Mouse (Mus musculus): ENCODE measurements around the gene Ctsf. TPM values are rescaled to one million over a fixed set of nuclear protein-coding genes. Genes with fewer than 3 reads are reported as not detected.

Gene Ctsf
- polyA plus RNA-seq, 1 experiment from 2014 or later, result 42.2 TPM

Other genes starting within 250 kb of the Ctsf start
- 3.2 and 3.8 TPM in 2 replicates for gene Lrfn4, start 239.5 kb upstream of the Ctsf start, polyA plus RNA-seq (2015; fragmentation: Nextera tagmentation; extraction: Ambion mirVana)
- gene Rce1, start 229.5 kb upstream of the Ctsf start, polyA plus RNA-seq (2015; fragmentation: Nextera tagmentation; extraction: Ambion mirVana), result 37.7 and 41.2 TPM in 2 replicates
- 1.4 and 1.6 TPM in 2 replicates for gene Gm960, start 156.5 kb upstream of the Ctsf start, polyA plus RNA-seq (2015; fragmentation: Nextera tagmentation; extraction: Ambion mirVana)
- gene Sptbn2, start 144.0 kb upstream of the Ctsf start, polyA plus RNA-seq (2015; fragmentation: Nextera tagmentation; extraction: Ambion mirVana), result 0.16 and 0.33 TPM in 2 replicates
- gene Rbm4b, start 98.6 kb upstream of the Ctsf start, polyA plus RNA-seq (2015; fragmentation: Nextera tagmentation; extraction: Ambion mirVana), result 36.1 and 40.6 TPM in 2 replicates
- gene Rbm4, start 61.2 kb upstream of the Ctsf start, polyA plus RNA-seq (2015; fragmentation: Nextera tagmentation; extraction: Ambion mirVana), result 45.5 and 50.8 TPM in 2 replicates
- 21.5 and 26.8 TPM in 2 replicates for gene Gm21992, start 43.5 kb upstream of the Ctsf start, polyA plus RNA-seq (2015; fragmentation: Nextera tagmentation; extraction: Ambion mirVana)
- 48.4 and 48.6 TPM in 2 replicates for gene Rbm14, start 43.5 kb upstream of the Ctsf start, polyA plus RNA-seq (2015; fragmentation: Nextera tagmentation; extraction: Ambion mirVana)
- gene Ccs, start 15.8 kb upstream of the Ctsf start, polyA plus RNA-seq (2015; fragmentation: Nextera tagmentation; extraction: Ambion mirVana), result 40.7 and 44.1 TPM in 2 replicates
- 0.04 TPM in 1 of 2 replicates, not detected in the other for gene Ccdc87, start 15.8 kb upstream of the Ctsf start, polyA plus RNA-seq (2015; fragmentation: Nextera tagmentation; extraction: Ambion mirVana)
- gene Actn3, start 22.8 kb downstream of the Ctsf start, polyA plus RNA-seq (2015; fragmentation: Nextera tagmentation; extraction: Ambion mirVana), result 2.8 and 3.9 TPM in 2 replicates
- 8.4 and 8.6 TPM in 2 replicates for gene Zdhhc24, start 23.5 kb downstream of the Ctsf start, polyA plus RNA-seq (2015; fragmentation: Nextera tagmentation; extraction: Ambion mirVana)
- 2.2 and 2.5 TPM in 2 replicates for gene Bbs1, start 51.5 kb downstream of the Ctsf start, polyA plus RNA-seq (2015; fragmentation: Nextera tagmentation; extraction: Ambion mirVana)
- 84.6 and 84.7 TPM in 2 replicates for gene Dpp3, start 73.2 kb downstream of the Ctsf start, polyA plus RNA-seq (2015; fragmentation: Nextera tagmentation; extraction: Ambion mirVana)
- gene Peli3, start 88.0 kb downstream of the Ctsf start, polyA plus RNA-seq (2015; fragmentation: Nextera tagmentation; extraction: Ambion mirVana), result 0.99 and 1.0 TPM in 2 replicates
- 85.2 and 101 TPM in 2 replicates for gene Mrpl11, start 107.0 kb downstream of the Ctsf start, polyA plus RNA-seq (2015; fragmentation: Nextera tagmentation; extraction: Ambion mirVana)
- 0.09 TPM in 2 replicates for gene Npas4, start 135.2 kb downstream of the Ctsf start, polyA plus RNA-seq (2015; fragmentation: Nextera tagmentation; extraction: Ambion mirVana)
- 8.5 and 9.4 TPM in 2 replicates for gene Slc29a2, start 168.7 kb downstream of the Ctsf start, polyA plus RNA-seq (2015; fragmentation: Nextera tagmentation; extraction: Ambion mirVana)
- 41.4 and 49.5 TPM in 2 replicates for gene B4gat1, start 183.7 kb downstream of the Ctsf start, polyA plus RNA-seq (2015; fragmentation: Nextera tagmentation; extraction: Ambion mirVana)
- 1.4 and 1.7 TPM in 2 replicates for gene AC124502.3, start 183.8 kb downstream of the Ctsf start, polyA plus RNA-seq (2015; fragmentation: Nextera tagmentation; extraction: Ambion mirVana)
- gene Brms1, start 186.2 kb downstream of the Ctsf start, polyA plus RNA-seq (2015; fragmentation: Nextera tagmentation; extraction: Ambion mirVana), result 29.5 and 33.5 TPM in 2 replicates
- 2.4 and 3.5 TPM in 2 replicates for gene Rin1, start 195.4 kb downstream of the Ctsf start, polyA plus RNA-seq (2015; fragmentation: Nextera tagmentation; extraction: Ambion mirVana)
- gene Cd248, start 212.9 kb downstream of the Ctsf start, polyA plus RNA-seq (2015; fragmentation: Nextera tagmentation; extraction: Ambion mirVana), result 17.7 and 23.6 TPM in 2 replicates
- 3.5 and 4.8 TPM in 2 replicates for gene Tmem151a, start 230.4 kb downstream of the Ctsf start, polyA plus RNA-seq (2015; fragmentation: Nextera tagmentation; extraction: Ambion mirVana)
- 84.3 and 94.6 TPM in 2 replicates for gene Yif1a, start 233.4 kb downstream of the Ctsf start, polyA plus RNA-seq (2015; fragmentation: Nextera tagmentation; extraction: Ambion mirVana)
- gene Cnih2, start 243.4 kb downstream of the Ctsf start, polyA plus RNA-seq (2015; fragmentation: Nextera tagmentation; extraction: Ambion mirVana), result 4.6 and 5.8 TPM in 2 replicates

Measured in heart, embryonic 13.5 days (tissue).